Mouse (Mus musculus) common myeloid progenitor, adult 5-6 weeks (primary cell): ENCODE data around the gene Agbl1. TPM values are rescaled to one million over a fixed set of nuclear protein-coding genes. Genes with fewer than 3 reads are reported as not detected.

Experiments used
- ATAC-seq: replicated peaks from 2 replicates; pipeline ENCODE4 v1.8.0; 2016; ENCODE audit warnings: low read depth, mild to moderate bottlenecking, moderate TSS enrichment, inconsistent platforms; ENCODE audit not compliant: poor library complexity, severe bottlenecking
- total RNA-seq: library from RNA; stranded (forward); fragments of 200-1000, 187-1606 nt; gene quantifications from 2 replicates; pipeline ENCODE4 v1.2.3, GENCODE M21; 2017

Agbl1 gene
- total RNA-seq, 1 experiment from 2014 or later, result not detected

- ATAC-seq, result no peak
These were observed 152.3 kb downstream of the Agbl1 start for GRCm38 (mm10) chr7:76381986-76382385.

GRCm38 (mm10) chr7:76389240-76389639 is 159.6 kb downstream of the Agbl1 start:
- ATAC-seq, result no peak

GRCm38 (mm10) chr7:76392296-76392940 is 162.7 kb downstream of the Agbl1 start:
- ATAC-seq, result peak; percentile 53

- ATAC-seq, result peak; percentile 95
These were observed 163.5 kb downstream of the Agbl1 start for GRCm38 (mm10) chr7:76392941-76393817.

- peak; percentile 50 for ATAC-seq
These were observed 178.4 kb downstream of the Agbl1 start for GRCm38 (mm10) chr7:76407930-76408557.

- no peak for ATAC-seq
These were observed 179.3 kb downstream of the Agbl1 start for GRCm38 (mm10) chr7:76409020-76409419.

- no peak for ATAC-seq
These were observed 180.9 kb downstream of the Agbl1 start for GRCm38 (mm10) chr7:76410403-76411180.

GRCm38 (mm10) chr7:76411933-76412587 is 182.4 kb downstream of the Agbl1 start:
- ATAC-seq, result peak; percentile 80

- no peak for ATAC-seq
These were observed 186.5 kb downstream of the Agbl1 start for GRCm38 (mm10) chr7:76416084-76416597.

GRCm38 (mm10) chr7:76438581-76438980 is 208.9 kb downstream of the Agbl1 start:
- no peak for ATAC-seq

GRCm38 (mm10) chr7:76438988-76439387 is 209.3 kb downstream of the Agbl1 start:
- ATAC-seq, result no peak

GRCm38 (mm10) chr7:76462361-76463001 is 232.8 kb downstream of the Agbl1 start:
- 0 out of 2 replicates have a peak, but pooled peaks have one; percentile 32 for ATAC-seq

GRCm38 (mm10) chr7:76466427-76466826 is 236.7 kb downstream of the Agbl1 start:
- no peak for ATAC-seq

- no peak for ATAC-seq
These were observed 244.5 kb downstream of the Agbl1 start for GRCm38 (mm10) chr7:76474233-76474632.

GRCm38 (mm10) chr7:76485546-76485945 is 255.9 kb downstream of the Agbl1 start:
- no peak for ATAC-seq

- no peak for ATAC-seq
These were observed 257.8 kb downstream of the Agbl1 start for GRCm38 (mm10) chr7:76487519-76487918.

GRCm38 (mm10) chr7:76524291-76524690 is 294.6 kb downstream of the Agbl1 start:
- ATAC-seq, result no peak

- no peak for ATAC-seq
These were observed 316.8 kb downstream of the Agbl1 start for GRCm38 (mm10) chr7:76546456-76546855.

GRCm38 (mm10) chr7:76547313-76547712 is 317.6 kb downstream of the Agbl1 start:
- ATAC-seq, result no peak
